Mouse (Mus musculus) frontal cortex, postnatal 36 days (tissue): ENCODE data around the gene Scrn1.

Source experiments
- DNase-seq, 2 experiments: peaks; one replicate each; pipeline ENCODE4 v3.0.0; 2022; ENCODE audit warnings: low spot score in 2 of 2

Scrn1 gene

DNA sequence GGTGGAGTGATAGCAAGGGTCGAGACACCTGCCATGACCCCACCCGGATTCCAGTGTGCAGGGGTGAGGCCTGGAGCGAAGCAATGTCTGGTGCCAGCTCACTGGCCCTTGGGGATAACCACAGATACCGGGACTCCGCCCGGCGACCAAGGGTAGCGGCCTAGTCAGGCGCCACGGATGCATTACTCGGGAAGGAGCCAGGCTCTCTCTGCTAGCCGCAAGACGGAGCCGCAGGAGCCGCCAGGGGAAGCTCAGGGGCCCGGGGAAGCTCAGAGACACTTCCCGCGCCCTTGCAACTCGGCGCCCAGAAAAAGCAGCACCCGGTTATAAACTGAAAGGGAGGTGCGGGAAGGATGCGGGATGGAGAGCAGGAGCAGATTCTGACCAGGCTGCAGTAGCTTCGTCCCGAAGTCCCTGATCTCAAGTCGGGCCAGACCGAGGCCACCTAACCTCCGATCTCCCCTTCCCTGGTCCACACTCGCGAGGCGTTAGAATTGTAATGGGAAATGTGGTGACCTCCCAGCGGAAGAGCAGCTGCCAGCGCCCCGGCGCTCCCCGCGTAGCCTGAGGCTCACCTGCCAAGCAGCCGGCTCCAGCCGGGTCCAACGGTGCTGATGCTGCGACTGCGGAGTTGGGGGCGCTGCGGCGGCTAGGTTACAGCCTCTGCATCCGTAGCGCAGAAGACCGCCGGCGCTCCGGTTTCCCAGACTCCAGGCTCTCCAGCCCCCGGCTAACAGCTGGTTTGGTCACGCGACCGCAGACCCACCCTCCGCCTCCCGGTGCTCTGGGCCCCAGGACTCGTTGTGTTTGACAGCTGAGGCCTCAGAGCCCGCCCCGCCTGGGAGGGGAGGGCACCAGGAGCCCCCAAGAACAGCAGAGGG lies at the start of gene Scrn1:
Gene Scrn1, minus strand, starts transcription at position 825 of the 881 bp plus-strand sequence.
- peak; percentile 82 to 86 for DNase-seq

GRCm38 (mm10) chr6:54606241-54606640 lies 40.0 kb upstream of the Scrn1 start:
- no peak for DNase-seq

DNA sequence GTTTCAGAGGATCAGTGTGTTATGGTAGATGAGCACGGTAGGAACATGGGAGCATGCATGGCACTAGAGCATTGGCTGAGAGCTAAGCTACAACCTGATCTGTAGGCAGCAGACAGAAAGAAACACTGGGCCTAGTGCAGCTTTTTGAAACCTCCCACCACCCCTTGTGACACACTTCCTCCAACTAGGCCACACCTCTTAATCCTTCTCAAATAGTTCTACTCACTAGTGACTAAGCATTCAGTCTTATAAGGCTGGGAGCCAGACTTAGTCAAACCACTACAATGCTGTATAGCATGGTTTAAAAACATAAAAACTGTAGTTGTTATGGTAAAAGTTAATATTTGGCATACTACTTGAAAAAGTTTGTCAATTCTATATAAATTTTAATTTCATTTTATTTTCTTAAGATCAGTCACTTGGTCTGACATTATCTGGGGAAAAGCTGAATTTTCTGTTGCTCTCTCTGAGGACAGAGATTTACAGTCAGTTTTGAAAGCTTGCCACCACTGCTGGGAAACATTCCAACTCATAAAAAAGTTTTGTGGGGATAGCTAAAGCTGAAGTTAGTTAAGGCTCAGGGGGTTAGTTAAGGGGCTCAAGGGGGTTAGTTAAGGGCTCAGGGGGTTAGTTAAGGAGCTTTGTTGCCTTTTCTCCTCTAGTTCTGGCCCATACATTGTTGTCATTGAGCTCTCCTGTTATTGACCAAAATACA lies 37.9 kb upstream of the Scrn1 start:
- no peak for DNase-seq

GRCm38 (mm10) chr6:54602891-54603290 lies 36.6 kb upstream of the Scrn1 start:
- no peak for DNase-seq

DNA sequence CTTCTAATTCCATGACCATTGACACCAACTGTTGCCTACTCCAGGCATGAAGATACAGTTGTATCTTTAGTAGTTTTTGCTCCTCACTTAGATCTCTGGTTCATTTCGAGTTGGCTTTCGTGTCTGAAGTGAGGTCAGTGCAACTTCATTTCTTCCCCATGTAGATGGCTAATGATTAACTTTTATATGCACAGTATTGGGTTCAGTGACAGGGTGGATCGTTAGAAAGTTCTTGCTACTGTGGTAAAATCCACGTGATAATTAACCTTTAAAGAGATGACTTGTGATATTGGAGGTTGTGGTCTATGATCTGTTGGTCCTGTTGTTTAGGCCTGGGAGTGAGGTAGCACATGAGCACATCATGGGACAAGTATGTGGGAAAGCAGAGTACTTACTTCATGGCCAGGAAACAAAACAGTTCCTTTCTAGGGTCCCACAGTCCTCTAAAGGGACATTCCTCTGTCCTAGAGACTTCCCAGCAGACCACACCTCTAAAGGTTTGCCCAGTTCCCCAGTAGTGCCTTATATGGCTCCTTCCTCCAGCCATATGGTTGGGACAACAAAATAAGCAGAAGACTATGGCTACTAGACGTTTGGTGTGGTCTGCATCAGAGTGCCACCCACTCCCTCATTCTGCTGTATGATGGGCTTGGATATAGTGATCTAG lies 34.5 kb upstream of the Scrn1 start:
- DNase-seq = no peak

DNA sequence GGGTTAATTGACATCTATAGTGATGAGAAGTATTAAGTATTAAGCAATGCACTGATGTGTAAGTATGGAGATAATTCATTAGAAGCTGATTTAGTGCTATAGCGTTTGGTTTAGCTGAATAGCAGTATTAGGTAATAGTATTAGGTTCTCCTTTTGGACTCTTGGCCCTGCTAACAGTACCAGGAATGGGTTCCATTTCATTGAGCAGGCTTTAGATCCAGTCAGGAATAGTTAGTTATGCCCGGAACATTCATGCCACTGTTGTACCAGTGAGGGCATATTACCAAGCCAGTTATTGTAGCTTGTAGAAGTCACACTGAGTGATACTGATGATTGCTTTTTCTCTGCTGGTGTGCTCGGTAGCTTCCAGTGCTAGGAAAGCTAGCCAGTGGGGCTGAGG lies 31.4 kb upstream of the Scrn1 start:
- DNase-seq = no peak

- no peak for DNase-seq
Measured at GRCm38 (mm10) chr6:54597208-54597607, 30.9 kb upstream of the Scrn1 start, which contains the start of gene Fkbp14. Fkbp14 (minus strand) TSS chr6:54597308.

GRCm38 (mm10) chr6:54595330-54595878 lies 29.1 kb upstream of the Scrn1 start:
- no peak for DNase-seq

GRCm38 (mm10) chr6:54594469-54595329 lies 28.4 kb upstream of the Scrn1 start, which contains the start of gene Plekha8:
Plekha8 (plus strand) TSS chr6:54595111.
- DNase-seq = peak; percentile 91 to 92

- DNase-seq = no peak
Measured at GRCm38 (mm10) chr6:54593766-54594468, 27.6 kb upstream of the Scrn1 start.

DNA sequence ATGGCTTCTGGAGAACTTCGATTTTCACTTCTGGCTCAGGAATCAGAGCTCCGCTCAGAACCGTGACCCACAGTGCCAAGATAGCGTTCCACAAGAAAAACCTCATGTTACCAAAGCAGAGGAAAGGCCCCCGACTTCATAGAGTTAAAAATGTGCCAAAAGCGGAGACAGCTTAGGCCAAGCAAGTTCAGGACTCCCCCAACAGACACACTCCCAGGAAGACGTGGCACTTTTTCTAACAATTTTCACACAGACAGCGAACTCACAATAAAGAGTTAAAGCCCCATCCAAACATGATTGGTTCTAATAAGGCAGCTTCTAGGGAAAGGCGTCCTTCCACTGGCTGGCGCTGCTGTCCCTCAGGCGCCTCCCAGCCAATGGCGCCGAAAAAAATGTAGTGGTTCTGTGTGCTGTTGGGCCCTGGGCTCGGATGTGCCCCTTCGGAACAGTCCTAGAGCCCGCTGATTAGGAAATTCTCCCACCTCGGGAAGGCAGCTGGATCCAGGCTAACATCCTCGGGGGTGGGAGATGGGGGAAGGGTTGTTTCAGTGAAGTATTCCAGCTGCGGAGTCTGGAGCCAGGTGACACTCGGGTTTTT lies 26.7 kb upstream of the Scrn1 start:
- DNase-seq = peak; percentile 93 to 96

GRCm38 (mm10) chr6:54591778-54592177 lies 25.5 kb upstream of the Scrn1 start:
- no peak for DNase-seq

DNA sequence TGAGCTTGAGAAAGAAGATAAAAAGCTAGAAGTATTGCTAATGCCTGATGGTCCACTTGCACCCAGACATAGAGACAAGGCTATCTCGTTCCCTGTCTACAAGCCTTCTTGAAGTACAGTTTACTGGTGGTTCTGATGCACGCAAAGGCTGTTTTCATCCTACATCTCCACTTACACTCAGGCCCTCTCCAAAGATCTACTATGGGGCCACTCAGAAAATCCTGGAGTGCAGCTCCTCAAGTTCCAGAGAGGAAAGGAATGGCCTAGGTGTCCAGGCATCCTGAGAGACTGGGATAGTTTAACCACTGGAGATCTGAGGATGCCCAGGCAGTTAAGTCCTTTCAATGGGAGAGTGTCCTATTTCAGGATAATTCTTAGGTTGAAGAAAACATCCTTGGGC lies 24.4 kb upstream of the Scrn1 start:
- no peak for DNase-seq

- DNase-seq = no peak
Measured at GRCm38 (mm10) chr6:54588212-54588611, 21.9 kb upstream of the Scrn1 start.

GRCm38 (mm10) chr6:54587683-54588082 lies 21.4 kb upstream of the Scrn1 start:
- DNase-seq = no peak

DNA sequence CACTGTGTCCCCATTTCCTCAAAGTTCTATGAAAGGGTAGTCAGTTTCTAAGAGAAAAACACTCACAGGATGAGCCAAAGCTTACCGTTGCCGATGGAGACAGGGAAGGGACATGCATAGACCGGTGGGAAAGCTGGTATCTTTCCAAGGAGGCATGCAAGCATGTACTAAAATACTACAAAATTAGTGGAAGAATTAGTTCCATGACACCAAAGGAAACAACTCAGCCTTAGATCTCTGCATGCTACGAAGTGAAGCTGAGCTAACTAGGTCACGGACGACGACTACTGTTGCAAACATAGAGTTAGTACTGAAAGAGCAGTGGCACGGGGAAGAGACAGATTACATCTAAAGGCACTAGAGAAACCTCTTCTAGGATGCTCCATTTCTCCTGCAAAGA lies 20.6 kb upstream of the Scrn1 start:
- DNase-seq = no peak

- peak in 1 of 2 experiments; percentile 57 for DNase-seq
Measured at GRCm38 (mm10) chr6:54586175-54586574, 19.9 kb upstream of the Scrn1 start.

DNA sequence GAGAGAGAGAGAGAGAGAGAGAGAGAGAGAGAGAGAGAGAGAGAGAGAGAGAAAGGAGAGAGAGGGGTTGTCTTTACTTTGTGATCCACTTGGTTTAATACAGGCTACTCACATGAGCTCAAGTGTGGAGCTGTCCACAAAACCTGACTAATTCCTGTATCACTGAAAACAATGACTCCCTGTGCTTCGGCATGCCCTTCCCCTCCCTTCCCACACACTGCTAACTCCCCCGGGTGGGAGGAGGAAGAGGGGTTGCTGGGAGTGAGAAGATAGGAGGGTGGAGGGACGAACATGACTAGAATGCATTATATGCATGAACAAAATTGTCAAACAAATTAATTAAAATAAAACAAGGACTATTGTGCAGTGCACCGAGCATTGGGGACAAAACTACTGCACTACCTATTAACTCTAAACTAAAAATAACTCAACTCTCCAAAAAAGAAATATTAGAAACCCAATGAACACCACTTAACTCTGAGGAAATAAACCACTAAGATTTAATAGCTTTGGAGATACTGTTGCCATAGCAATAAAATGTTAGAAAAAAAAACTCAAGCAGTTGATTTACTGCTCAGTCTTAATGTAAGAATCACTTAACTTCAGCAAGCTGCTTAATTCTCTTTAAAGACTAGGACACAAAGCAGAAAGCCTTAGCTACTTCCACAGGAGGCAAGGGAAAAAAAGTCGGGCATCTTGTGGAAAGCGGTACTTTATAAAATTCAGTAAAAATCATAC lies 7.1 kb upstream of the Scrn1 start:
- DNase-seq = no peak

- no peak for DNase-seq
Measured at GRCm38 (mm10) chr6:54569776-54570175, 3.5 kb upstream of the Scrn1 start.
